9 mouse cellular contexts compared by ENCODE assay signal in the genomic region with DNA sequence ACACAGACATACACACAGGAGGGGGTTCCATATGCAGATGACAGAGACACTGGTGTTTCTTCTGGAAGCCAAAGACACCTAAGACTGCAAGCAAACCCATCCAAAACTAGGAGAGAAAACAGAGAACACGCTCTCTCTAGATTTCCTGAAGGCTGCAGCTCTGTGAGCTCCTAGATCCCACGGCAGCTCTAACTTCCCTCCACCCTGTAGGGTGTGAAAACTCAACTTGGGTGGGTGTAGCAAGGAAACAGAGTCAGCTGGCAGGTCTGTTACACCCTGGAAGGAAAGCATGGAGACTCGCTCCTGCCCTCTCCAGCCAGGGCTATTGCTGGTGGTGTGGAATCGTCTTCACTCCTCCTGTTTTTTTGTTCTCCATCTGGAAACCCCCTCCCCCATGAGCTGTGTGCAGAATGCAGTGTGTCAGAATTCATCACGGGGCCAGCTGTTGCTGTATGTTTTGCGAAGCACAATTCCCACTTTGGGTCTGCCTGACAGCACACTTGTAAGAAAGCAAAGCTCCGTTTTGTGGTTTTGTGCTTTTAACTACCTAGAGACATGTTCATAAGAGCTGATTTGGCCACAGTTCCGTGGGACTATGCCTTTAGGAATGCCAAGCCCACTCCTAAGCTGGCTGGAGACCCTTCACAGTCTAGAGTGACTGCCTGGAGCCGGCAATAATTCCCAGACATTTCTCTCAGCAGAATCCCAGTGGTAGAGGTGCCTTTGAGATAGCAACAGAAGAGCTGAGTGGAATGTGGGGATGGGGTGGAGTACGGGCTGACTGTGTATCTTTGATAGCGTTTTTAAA. TPM values are rescaled to one million over a fixed set of nuclear protein-coding genes. Genes with fewer than 3 reads are reported as not detected.
DNase-seq lines count a peak whose midpoint lies in the region; ATAC-seq lines count a peak whose summit lies in the region.
"Had no signal": no experiment of that assay in that cellular context is flagged by ENCODE, and none has a peak within 500 bp of the region (broad histone marks: within the 10 kb centered on the region; RNA-seq: fewer than 3 reads in every experiment).

No protein-coding gene starts in this region.

- ATAC-seq in embryonic facial prominence, embryonic 14.5 days (ENCODE audit: low read depth), result peak; percentile 56
- peak; percentile 33; the same call in 1 of the 2 replicates for ATAC-seq in neural tube, embryonic 13.5 days (ENCODE audit: low read depth)
- no peak for ATAC-seq in megakaryocyte-erythroid progenitor cell, adult 5-6 weeks (replicated peaks; ENCODE audit: low FRiP score, low TSS enrichment, poor library complexity, severe bottlenecking)

- peak overlapping the region; percentile 66 for H3K4me2 ChIP-seq in embryonic facial prominence, embryonic 14.5 days (ENCODE audit: low read depth, low read length)
- peak overlapping the region; percentile 49 for H3K4me2 ChIP-seq in neural tube, embryonic 13.5 days

- DNase-seq in kidney, postnatal 10 days, result peak; percentile 31
- no peak for DNase-seq in kidney, adult 11 months
- DNase-seq in embryonic facial prominence, embryonic 14.5 days (ENCODE audit: low spot score), result peak; percentile 91
- no peak for DNase-seq in limb, embryonic 10.5 days (ENCODE audit: low spot score)
- DNase-seq in spleen, postnatal 14 days (ENCODE audit: low spot score in 2 of 2), result no peak
- no peak for DNase-seq in adrenal gland, adult 8-10 months
- DNase-seq: left cerebral cortex, postnatal 4 days had no signal

- H3K27ac ChIP-seq in embryonic facial prominence, embryonic 14.5 days (replicated peaks; ENCODE audit: low read depth, low read length), result peak overlapping the region; percentile 83
- peak overlapping the region; percentile 83 for H3K27ac ChIP-seq in limb, embryonic 10.5 days
- H3K27ac ChIP-seq in neural tube, embryonic 13.5 days (replicated peaks), result no peak overlapping the region; the same call in none of the 2 replicates

- H3K9ac ChIP-seq in embryonic facial prominence, embryonic 14.5 days (ENCODE audit: low read depth, low read length), result peak overlapping the region; percentile 53; the same call in 1 of the 2 replicates
- H3K9ac ChIP-seq in neural tube, embryonic 13.5 days, result peak overlapping the region; percentile 35; the same call in 1 of the 2 replicates

- H3K36me3 ChIP-seq in embryonic facial prominence, embryonic 14.5 days (ENCODE audit: control insufficient read depth, insufficient read depth, low read length), result no peaks in the 10 kb centered on the region
- no peaks in the 10 kb centered on the region for H3K36me3 ChIP-seq in limb, embryonic 10.5 days
- H3K36me3 ChIP-seq in neural tube, embryonic 13.5 days, result no peaks in the 10 kb centered on the region

- no peaks in the 10 kb centered on the region for H3K9me3 ChIP-seq in embryonic facial prominence, embryonic 14.5 days (ENCODE audit: control insufficient read depth, low read length)
- no peaks in the 10 kb centered on the region for H3K9me3 ChIP-seq in limb, embryonic 10.5 days (replicated peaks)
- H3K9me3 ChIP-seq in neural tube, embryonic 13.5 days, result no peaks in the 10 kb centered on the region

- 14% methylated on average over 11 of the region's 11 CpGs for WGBS in embryonic facial prominence, embryonic 14.5 days
- WGBS in limb, embryonic 10.5 days, result 38% methylated on average over 11 of the region's 11 CpGs
- 33% methylated on average over 11 of the region's 11 CpGs for WGBS in neural tube, embryonic 13.5 days

- no peaks in the 10 kb centered on the region for H3K27me3 ChIP-seq in embryonic facial prominence, embryonic 14.5 days (replicated peaks; ENCODE audit: control insufficient read depth, insufficient read depth, low read length)
- no peaks in the 10 kb centered on the region for H3K27me3 ChIP-seq in limb, embryonic 10.5 days (ENCODE audit: low read depth, poor library complexity, severe bottlenecking)
- H3K27me3 ChIP-seq in neural tube, embryonic 13.5 days, result 0 out of 2 replicates have a peak, but pooled peaks cover 5% of the 10 kb centered on the region

- H3K4me3 ChIP-seq in embryonic facial prominence, embryonic 14.5 days (ENCODE audit: low read depth, low read length), result peak overlapping the region; percentile 36
- peak overlapping the region; percentile 53 for H3K4me3 ChIP-seq in limb, embryonic 10.5 days
- peak overlapping the region; percentile 26; the same call in 1 of the 2 replicates for H3K4me3 ChIP-seq in neural tube, embryonic 13.5 days

- H3K4me1 ChIP-seq in embryonic facial prominence, embryonic 14.5 days (ENCODE audit: control insufficient read depth, insufficient read depth, low read length), result peaks cover 15% of the 10 kb centered on the region
- H3K4me1 ChIP-seq in limb, embryonic 10.5 days, result peaks cover 34% of the 10 kb centered on the region
- peaks cover 32% of the 10 kb centered on the region for H3K4me1 ChIP-seq in neural tube, embryonic 13.5 days (replicated peaks)

RNA-seq across cellular contexts. Expression of a gene that starts 11.7 kb away (rescaled TPM):
- polyA plus RNA-seq in embryonic facial prominence, embryonic 14.5 days (2014; fragmentation: Nextera tagmentation; extraction: Ambion mirVana), result 11.9 and 13.1 TPM in 2 replicates
- polyA plus RNA-seq in limb, embryonic 10.5 days (2016; fragmentation: Nextera tagmentation; extraction: Ambion mirVana), result 8.2 and 13.2 TPM in 2 replicates
- polyA plus RNA-seq in neural tube, embryonic 13.5 days (2015; fragmentation: Nextera tagmentation; extraction: Ambion mirVana), result 31.8 and 34.3 TPM in 2 replicates
- not detected in 2 replicates for total RNA-seq in megakaryocyte-erythroid progenitor cell, adult 5-6 weeks (2014; fragmentation: Nextera tagmentation)
- total RNA-seq in megakaryocyte-erythroid progenitor cell, adult 5-6 weeks (2017), result not detected in 2 replicates
- under 1 TPM in 3 of 4 experiments, not detected in 1; 0.12 to 0.49 (median 0.35) TPM for total RNA-seq in adrenal gland, adult 8-10 months (2022)

Comparison
In these comparisons a context has a peak if more than half of its experiments do, and no peak if none do; other contexts are left out.
1. DNase-seq: peak in kidney, postnatal 10 days (single experiment) and embryonic facial prominence, embryonic 14.5 days (single experiment); none in kidney, adult 11 months (single experiment), limb, embryonic 10.5 days (single experiment), spleen, postnatal 14 days (0 of 2) and adrenal gland, adult 8-10 months (single experiment).
2. Peak in every context shown above with its lines, with median percentiles within 50 percentile points of each other: H3K4me3 ChIP-seq.